Mouse (Mus musculus) brain, embryonic 14.5 days (tissue): ENCODE measurements around the gene Txnrd2.

Experiments used
- CTCF ChIP-seq: fragments of 200-500 bp; IDR thresholded peaks from 2 replicates; pipeline ENCODE4 v1.5.1; 2012; ENCODE audit warnings: inconsistent platforms, mild to moderate bottlenecking, moderate library complexity, borderline replicate concordance; ENCODE audit not compliant: insufficient read depth, insufficient read length; ENCODE audit errors: extremely low read depth
- POLR2A ChIP-seq: fragments of 200-500 bp; IDR thresholded peaks from 2 replicates; pipeline ENCODE4 v1.6.1; 2012; ENCODE audit warnings: mild to moderate bottlenecking, inconsistent platforms, borderline replicate concordance; ENCODE audit not compliant: poor library complexity, insufficient read depth, insufficient read length, severe bottlenecking; ENCODE audit errors: extremely low read depth

GRCm38 (mm10) chr16:18523563-18524245 lies 97.5 kb downstream of the Txnrd2 start:
- TF ChIP-seq CTCF (no peak), POLR2A (no peak)
